13 mouse cellular contexts compared by ENCODE assay signal in genomic region chr7:107690426-107691221, GRCm38 (mm10).
DNase-seq lines count a peak whose midpoint lies in the region; ATAC-seq and TF ChIP-seq lines count a peak whose summit lies in the region.
"Had no signal": no experiment of that assay in that cellular context is flagged by ENCODE, and none has a peak within 500 bp of the region (broad histone marks: within the 10 kb centered on the region; RNA-seq: fewer than 3 reads in every experiment).

No protein-coding gene starts in this region.

- H3K4me2 ChIP-seq in hindbrain, embryonic 11.5 days (replicated peaks; ENCODE audit: low read depth, low read length): no peak overlapping the region
- no peak overlapping the region for H3K4me2 ChIP-seq in hindbrain, embryonic 13.5 days
- peak overlapping the region; percentile 34 for H3K4me2 ChIP-seq in heart, embryonic 12.5 days
- no peak overlapping the region for H3K4me2 ChIP-seq in neural tube, embryonic 11.5 days (ENCODE audit: low read depth)
- H3K4me2 ChIP-seq: lung, embryonic 15.5 days had no signal

- H3K27me3 ChIP-seq in hindbrain, embryonic 11.5 days (ENCODE audit: control insufficient read depth, insufficient read depth, low read length): peaks cover 3% of the 10 kb centered on the region; the same call in 1 of the 2 replicates
- H3K27me3 ChIP-seq in hindbrain, embryonic 13.5 days: peaks cover 78% of the 10 kb centered on the region
- H3K27me3 ChIP-seq in heart, embryonic 12.5 days (replicated peaks): no peaks in the 10 kb centered on the region
- H3K27me3 ChIP-seq in neural tube, embryonic 11.5 days (ENCODE audit: control insufficient read depth, insufficient read depth, low read length): no peaks in the 10 kb centered on the region
- no peaks in the 10 kb centered on the region for H3K27me3 ChIP-seq in cerebellum, adult 2 months (ENCODE audit: control insufficient read depth, insufficient read depth, low read length)
- H3K27me3 ChIP-seq: lung, embryonic 15.5 days had no signal

- TF ChIP-seq POLR2A in cerebellum, adult 2 months (IDR thresholded peaks at IDR 0.05; ENCODE audit: borderline replicate concordance, insufficient read depth, low read length): no peak

- DNase-seq in hindbrain, embryonic 11.5 days (ENCODE audit: low spot score): peak; percentile 40
- peak; percentile 87 for DNase-seq in embryo, embryonic 10.5 days (ENCODE audit: low spot score)
- peak; percentile 26 for DNase-seq in neural tube, embryonic 11.5 days (ENCODE audit: low spot score)
- no peak for DNase-seq in cerebellum, adult 2 months
- no peak for DNase-seq in lung, postnatal 4 days
- no peak for DNase-seq in layer of hippocampus, postnatal 14 days (ENCODE audit: low spot score in 2 of 2)
- DNase-seq: layer of hippocampus, adult 9-11 months; right cerebral cortex, postnatal 4 days; thymus, postnatal 36 days had no signal

- WGBS in hindbrain, embryonic 11.5 days: 26% methylated on average over 17 of the region's 17 CpGs
- WGBS in hindbrain, embryonic 13.5 days: 35% methylated on average over 17 of the region's 17 CpGs
- 14% methylated on average over 17 of the region's 17 CpGs for WGBS in heart, embryonic 12.5 days
- 29% methylated on average over 17 of the region's 17 CpGs for WGBS in neural tube, embryonic 11.5 days
- 50% methylated on average over 17 of the region's 17 CpGs for WGBS in cerebellum, adult 2 months

- no peak overlapping the region for H3K4me3 ChIP-seq in hindbrain, embryonic 11.5 days (ENCODE audit: low read depth, low read length)
- H3K4me3 ChIP-seq in hindbrain, embryonic 13.5 days: no peak overlapping the region
- no peak overlapping the region for H3K4me3 ChIP-seq in heart, embryonic 12.5 days
- no peak overlapping the region for H3K4me3 ChIP-seq in neural tube, embryonic 11.5 days (ENCODE audit: low read depth, low read length)
- H3K4me3 ChIP-seq in cerebellum, adult 2 months (replicated peaks; ENCODE audit: insufficient read depth, low read depth, low read length): no peak overlapping the region
- H3K4me3 ChIP-seq: lung, embryonic 15.5 days; myocyte had no signal

- 0 out of 2 replicates have a peak, but pooled peaks have one; percentile 20 for ATAC-seq in hindbrain, embryonic 11.5 days (ENCODE audit: low FRiP score)
- no peak for ATAC-seq in hindbrain, embryonic 13.5 days (ENCODE audit: low FRiP score)
- peak; percentile 37; the same call in 1 of the 2 replicates for ATAC-seq in heart, embryonic 12.5 days (ENCODE audit: insufficient number of reproducible peaks, low FRiP score)
- no peak for ATAC-seq in neural tube, embryonic 11.5 days (ENCODE audit: insufficient read depth, low FRiP score, low TSS enrichment)

- H3K27ac ChIP-seq in hindbrain, embryonic 11.5 days (ENCODE audit: low read depth, low read length): peak overlapping the region; percentile 42; the same call in 1 of the 2 replicates
- no peak overlapping the region for H3K27ac ChIP-seq in hindbrain, embryonic 13.5 days
- H3K27ac ChIP-seq in heart, embryonic 12.5 days (ENCODE audit: poor library complexity, severe bottlenecking): peak overlapping the region; percentile 54
- 0 out of 2 replicates have a peak overlapping the region, but pooled peaks have one; percentile 44 for H3K27ac ChIP-seq in neural tube, embryonic 11.5 days (ENCODE audit: low read depth, low read length)
- no peak overlapping the region for H3K27ac ChIP-seq in cerebellum, adult 2 months (ENCODE audit: insufficient read depth, low read length)
- H3K27ac ChIP-seq: lung, embryonic 15.5 days had no signal

- no peaks in the 10 kb centered on the region for H3K9me3 ChIP-seq in hindbrain, embryonic 11.5 days (ENCODE audit: control insufficient read depth, low read length)
- no peaks in the 10 kb centered on the region for H3K9me3 ChIP-seq in hindbrain, embryonic 13.5 days
- no peaks in the 10 kb centered on the region for H3K9me3 ChIP-seq in heart, embryonic 12.5 days (replicated peaks)
- H3K9me3 ChIP-seq in neural tube, embryonic 11.5 days (ENCODE audit: control insufficient read depth, low read length): no peaks in the 10 kb centered on the region
- H3K9me3 ChIP-seq: lung, embryonic 15.5 days had no signal

- no peak overlapping the region for H3K9ac ChIP-seq in hindbrain, embryonic 11.5 days (ENCODE audit: low read depth, low read length)
- no peak overlapping the region for H3K9ac ChIP-seq in hindbrain, embryonic 13.5 days
- H3K9ac ChIP-seq in heart, embryonic 12.5 days: no peak overlapping the region
- H3K9ac ChIP-seq in neural tube, embryonic 11.5 days (ENCODE audit: low read length): no peak overlapping the region
- H3K9ac ChIP-seq: lung, embryonic 15.5 days had no signal

- no peaks in the 10 kb centered on the region for H3K4me1 ChIP-seq in hindbrain, embryonic 11.5 days (replicated peaks; ENCODE audit: control insufficient read depth, insufficient read depth, low read length)
- H3K4me1 ChIP-seq in hindbrain, embryonic 13.5 days (replicated peaks): 0 out of 2 replicates have a peak, but pooled peaks cover 4% of the 10 kb centered on the region
- peaks cover 31% of the 10 kb centered on the region for H3K4me1 ChIP-seq in heart, embryonic 12.5 days (replicated peaks)
- no peaks in the 10 kb centered on the region for H3K4me1 ChIP-seq in neural tube, embryonic 11.5 days (ENCODE audit: control insufficient read depth, insufficient read depth, low read length)
- H3K4me1 ChIP-seq in cerebellum, adult 2 months (ENCODE audit: control insufficient read depth, insufficient read depth, low read length): no peaks in the 10 kb centered on the region

- TF ChIP-seq CTCF in cerebellum, adult 2 months (IDR thresholded peaks at IDR 0.05; ENCODE audit: borderline replicate concordance, insufficient read depth, low read depth, low read length): no peak

- H3K36me3 ChIP-seq in hindbrain, embryonic 11.5 days (ENCODE audit: control insufficient read depth, insufficient read depth, low read length): no peaks in the 10 kb centered on the region
- no peaks in the 10 kb centered on the region for H3K36me3 ChIP-seq in hindbrain, embryonic 13.5 days
- H3K36me3 ChIP-seq in heart, embryonic 12.5 days: no peaks in the 10 kb centered on the region
- H3K36me3 ChIP-seq in neural tube, embryonic 11.5 days (ENCODE audit: control insufficient read depth, insufficient read depth, low read length): no peaks in the 10 kb centered on the region
- H3K36me3 ChIP-seq: lung, embryonic 15.5 days had no signal

Comparison
In these comparisons a context has a peak if more than half of its experiments do, and no peak if none do; other contexts are left out.
1. ATAC-seq: peak in hindbrain, embryonic 11.5 days (single experiment) and heart, embryonic 12.5 days (single experiment); none in hindbrain, embryonic 13.5 days (single experiment) and neural tube, embryonic 11.5 days (single experiment).
2. H3K27ac ChIP-seq: peak in hindbrain, embryonic 11.5 days (single experiment), heart, embryonic 12.5 days (single experiment) and neural tube, embryonic 11.5 days (single experiment); none in hindbrain, embryonic 13.5 days (single experiment) and cerebellum, adult 2 months (single experiment).
3. DNase-seq: peak in hindbrain, embryonic 11.5 days (single experiment), embryo, embryonic 10.5 days (single experiment) and neural tube, embryonic 11.5 days (single experiment); none in cerebellum, adult 2 months (0 of 2), lung, postnatal 4 days (0 of 2) and layer of hippocampus, postnatal 14 days (0 of 2).